Mouse (Mus musculus) neutrophil, adult 5-6 weeks (primary cell): ENCODE data around the gene Gpr84. TPM values are rescaled to one million over a fixed set of nuclear protein-coding genes. Genes with fewer than 3 reads are reported as not detected.

Experiments
- ATAC-seq: fragments of 151-379, 151-347 bp; 2 replicates; pipeline ENCODE4 v1.8.0; 2017; ENCODE audit warnings: mild to moderate bottlenecking, moderate TSS enrichment; ENCODE audit not compliant: insufficient number of reproducible peaks, poor library complexity, low FRiP score, severe bottlenecking; ENCODE audit errors: extremely low read depth
- total RNA-seq: library from RNA; stranded (forward); fragments of 200-1000 nt; gene quantifications from 2 replicates; pipeline ENCODE4 v1.2.3, GENCODE M21; 2017

Gpr84 gene
- total RNA-seq, 1 experiment from 2014 or later: not detected

GRCm38 (mm10) chr15:103259162-103259561 lies 51.2 kb downstream of the Gpr84 start:
- no peak for ATAC-seq

Other genes with a start within 250 kb of the Gpr84 start
- gene Smug1, start 143.5 kb downstream of the Gpr84 start, total RNA-seq: 5.5 and 8.1 TPM in 2 replicates
- gene Cbx5, start 70.8 kb downstream of the Gpr84 start, total RNA-seq: 22.6 and 25.5 TPM in 2 replicates
- gene Hnrnpa1, start 70.2 kb downstream of the Gpr84 start, total RNA-seq: 345 and 352 TPM in 2 replicates
- gene Nfe2, start 52.2 kb downstream of the Gpr84 start, total RNA-seq: 195 and 199 TPM in 2 replicates
- gene Copz1, start 37.9 kb downstream of the Gpr84 start, total RNA-seq: 47.4 and 48.1 TPM in 2 replicates
- 1.9 and 3.1 TPM in 2 replicates for gene Zfp385a, start 29.5 kb upstream of the Gpr84 start, total RNA-seq
- gene Itga5, start 56.2 kb upstream of the Gpr84 start, total RNA-seq: 11.8 and 15.2 TPM in 2 replicates
- 1.1 TPM in 1 of 2 replicates, not detected in the other for gene Gtsf1, start 119.9 kb upstream of the Gpr84 start, total RNA-seq
- not detected in 2 replicates for gene Gtsf2, start 137.9 kb upstream of the Gpr84 start, total RNA-seq
- gene Nckap1l, start 143.2 kb upstream of the Gpr84 start, total RNA-seq: 360 and 385 TPM in 2 replicates
- 68.0 and 76.0 TPM in 2 replicates for gene Pde1b, start 192.4 kb upstream of the Gpr84 start, total RNA-seq
- not detected in 2 replicates for gene Ppp1r1a, start 227.4 kb upstream of the Gpr84 start, total RNA-seq